Mouse (Mus musculus): ENCODE measurements around the gene Csf3. TPM values are rescaled to one million over a fixed set of nuclear protein-coding genes. Genes with fewer than 3 reads are reported as not detected.

The Csf3 gene
- polyA plus RNA-seq, 1 experiment from 2014 or later: not detected

DNA sequence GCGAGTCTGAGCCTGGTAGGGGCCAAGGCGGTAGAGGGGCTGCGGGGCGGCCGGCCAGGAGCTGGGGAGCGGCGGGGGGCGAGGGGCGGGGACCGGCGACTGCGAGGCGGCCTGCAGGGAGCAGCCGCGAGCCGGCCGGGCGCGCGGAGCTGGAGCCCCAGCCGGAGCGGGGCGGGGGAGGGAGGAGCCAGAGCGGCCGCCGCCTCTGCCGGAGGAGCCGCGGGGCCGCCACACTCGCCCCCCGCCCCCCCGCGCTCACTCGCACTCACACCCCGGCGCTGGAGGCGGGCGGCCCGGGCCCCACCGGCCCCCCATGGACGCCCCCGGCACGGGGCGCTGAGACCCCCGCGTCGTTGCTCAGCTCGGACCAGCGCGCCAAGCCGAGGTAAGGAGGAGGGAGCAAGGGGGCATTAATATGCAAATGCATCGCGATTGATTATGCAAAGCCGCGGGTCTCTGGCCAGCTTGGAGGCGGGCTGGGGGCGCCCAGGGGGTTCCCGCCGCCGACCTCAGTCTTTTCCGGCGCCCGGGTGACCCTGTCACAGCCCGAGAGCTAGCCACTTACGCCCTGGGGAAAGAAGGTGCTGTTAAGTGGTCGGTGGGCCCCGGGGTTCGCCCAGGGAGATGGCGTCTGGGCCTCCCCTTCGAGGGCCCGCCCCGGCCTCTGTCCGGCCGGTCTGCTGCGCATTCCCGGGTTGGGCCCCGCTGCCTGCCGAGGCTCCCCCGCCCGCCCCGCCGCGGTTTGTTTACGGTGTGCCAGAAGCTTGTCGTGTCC is 40.7 kb downstream of the Csf3 start:
- DNase-seq: peak; percentile 68
- H3K9ac ChIP-seq: peak overlapping the region; percentile 96
- H3K9me3 ChIP-seq (replicated peaks): no peaks in the 10 kb centered on the region
- peaks cover 85% of the 10 kb centered on the region for H3K4me1 ChIP-seq (replicated peaks)
- ATAC-seq (ENCODE audit: low read depth): peak; percentile 73
- peak overlapping the region; percentile 97 for H3K4me2 ChIP-seq
- H3K36me3 ChIP-seq: no peaks in the 10 kb centered on the region; the same call in 1 of the 2 replicates
- peak overlapping the region; percentile 92 for H3K4me3 ChIP-seq (replicated peaks)
- no peaks in the 10 kb centered on the region for H3K27me3 ChIP-seq
- WGBS (ENCODE audit: insufficient replicate concordance): under 1% methylated on average over 67 of the region's 86 CpGs
- peak overlapping the region; percentile 95 for H3K27ac ChIP-seq

DNA sequence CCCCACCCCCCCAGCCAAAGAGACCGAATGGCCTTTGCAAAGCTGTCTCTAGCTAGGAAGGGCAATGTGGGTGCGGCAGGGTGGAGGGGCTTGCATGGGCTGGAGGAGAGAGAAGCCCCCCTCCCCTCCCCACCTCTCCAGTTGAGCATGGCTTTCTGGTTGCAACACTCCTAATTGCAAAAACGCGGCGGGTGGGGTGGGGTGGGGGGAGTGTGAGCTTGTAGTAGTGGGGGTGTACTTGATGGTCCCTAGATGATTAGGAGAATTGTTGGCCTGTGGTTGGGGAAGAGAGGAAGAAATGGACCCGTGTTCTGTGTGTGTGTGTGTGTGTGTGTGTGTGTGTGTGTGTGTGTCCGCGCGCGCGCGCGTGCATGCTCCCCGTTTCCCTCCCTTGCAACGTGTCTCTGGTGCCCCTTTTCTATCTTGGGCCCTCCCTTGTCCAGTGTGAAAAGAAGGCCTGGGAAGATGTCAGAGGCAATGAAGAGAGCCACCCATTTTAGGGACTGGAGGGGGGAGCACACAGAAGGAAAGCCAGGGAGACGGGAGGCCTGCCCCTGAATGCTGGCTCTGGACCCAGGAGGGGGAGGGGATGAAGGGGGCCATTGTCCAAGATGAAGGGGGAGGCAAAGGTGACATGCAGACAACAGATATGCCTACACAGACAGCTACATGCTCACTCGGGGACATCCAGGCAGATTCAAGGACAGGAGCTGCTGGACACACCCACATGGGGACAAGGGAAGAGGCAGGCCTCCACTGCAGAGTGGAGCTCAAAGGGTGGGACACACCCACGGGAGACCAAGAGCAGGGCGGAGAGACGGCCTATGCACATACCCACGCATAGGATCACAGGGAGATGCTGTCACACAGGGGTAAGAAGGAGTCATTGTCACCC is 41.6 kb downstream of the Csf3 start:
- peak overlapping the region; percentile 92 for H3K4me3 ChIP-seq (replicated peaks)
- H3K4me1 ChIP-seq (replicated peaks): peaks cover 92% of the 10 kb centered on the region
- no peaks in the 10 kb centered on the region for H3K9me3 ChIP-seq (replicated peaks)
- H3K9ac ChIP-seq: peak overlapping the region; percentile 96
- peak overlapping the region; percentile 95 for H3K27ac ChIP-seq
- ATAC-seq (ENCODE audit: low read depth) (no peak), DNase-seq (no peak)
- 5% methylated on average over 21 of the region's 21 CpGs for WGBS (ENCODE audit: insufficient replicate concordance)
- peak overlapping the region; percentile 97 for H3K4me2 ChIP-seq
- H3K27me3 ChIP-seq: no peaks in the 10 kb centered on the region
- no peaks in the 10 kb centered on the region; the same call in 1 of the 2 replicates for H3K36me3 ChIP-seq

DNA sequence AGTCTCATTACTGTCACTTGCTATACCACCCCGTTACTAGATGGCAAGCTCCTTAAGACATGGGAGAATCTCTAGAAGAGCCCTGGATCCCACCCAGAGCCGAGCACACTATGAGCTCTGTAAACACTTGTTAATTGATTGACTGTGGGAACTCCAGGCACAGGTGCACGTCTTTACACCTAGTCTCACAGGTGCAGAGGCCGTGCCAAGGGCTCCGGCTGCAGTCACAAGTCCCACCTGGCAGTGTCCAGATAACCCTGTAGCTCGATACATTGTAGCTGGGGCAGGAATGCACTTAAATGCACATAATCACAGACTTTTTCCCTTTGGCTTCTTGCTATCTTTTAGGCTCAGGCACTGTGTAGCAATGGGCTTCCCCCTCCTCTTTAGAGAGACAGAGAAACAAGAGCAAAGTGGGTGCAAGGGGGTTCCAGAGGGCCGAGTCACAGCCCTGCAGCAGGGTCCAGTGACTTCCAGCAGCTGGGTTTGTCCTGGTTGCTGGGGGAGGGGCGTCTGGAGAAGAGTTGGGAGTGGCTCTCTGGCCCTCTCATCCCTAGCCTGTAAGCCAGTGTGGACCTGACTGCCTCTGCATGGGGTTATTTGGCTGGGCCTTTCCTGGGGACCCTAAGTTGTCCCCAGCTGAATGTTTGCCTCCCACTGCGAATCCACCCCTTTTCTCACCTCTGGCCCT is 42.7 kb downstream of the Csf3 start:
- ATAC-seq (ENCODE audit: low read depth): no peak
- Histone ChIP-seq H3K4me1 (replicated peaks) (peaks cover 92% of the 10 kb centered on the region), H3K27ac (peak overlapping the region; percentile 95), H3K4me2 (peak overlapping the region; percentile 97), H3K9me3 (replicated peaks) (no peaks in the 10 kb centered on the region), H3K9ac (peak overlapping the region; percentile 96), H3K36me3 (no peaks in the 10 kb centered on the region; the same call in 1 of the 2 replicates), H3K27me3 (no peaks in the 10 kb centered on the region), H3K4me3 (replicated peaks) (peak overlapping the region; percentile 92)
- WGBS (ENCODE audit: insufficient replicate concordance): 19% methylated on average over 9 of the region's 9 CpGs
- DNase-seq: no peak

DNA sequence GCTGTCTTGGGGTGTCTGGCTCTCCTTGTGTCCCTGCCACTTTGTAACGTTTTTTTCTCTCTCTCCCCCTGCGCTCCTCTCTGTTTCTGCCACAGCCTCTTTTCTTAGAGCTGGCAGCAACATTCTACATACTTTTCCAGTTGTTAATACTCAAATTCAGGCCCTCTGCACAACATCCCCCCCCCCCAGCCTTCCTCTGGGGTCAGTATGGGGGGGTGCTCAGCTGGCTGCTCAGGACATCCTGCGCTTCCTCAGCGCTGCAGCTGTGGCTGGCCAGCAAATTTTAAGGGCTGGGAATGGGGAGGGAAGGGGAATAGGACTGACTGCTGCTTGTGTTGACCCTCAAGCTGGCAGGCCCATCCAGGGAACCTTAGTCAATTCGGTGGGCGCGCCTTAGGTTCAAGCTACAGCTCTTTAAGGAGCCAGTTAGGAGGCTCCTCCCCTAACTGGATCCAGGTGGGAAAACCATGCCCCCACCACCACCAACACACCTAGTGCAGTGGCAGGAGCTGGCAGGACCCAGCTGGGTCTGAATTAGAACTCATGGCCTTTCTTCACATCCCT is 43.5 kb downstream of the Csf3 start:
- Histone ChIP-seq H3K27ac (peak overlapping the region; percentile 95), H3K4me1 (replicated peaks) (peaks cover 92% of the 10 kb centered on the region), H3K36me3 (no peaks in the 10 kb centered on the region; the same call in 1 of the 2 replicates), H3K4me3 (replicated peaks) (peak overlapping the region; percentile 92; the same call in 1 of the 2 replicates), H3K4me2 (peak overlapping the region; percentile 97), H3K9ac (peak overlapping the region; percentile 96), H3K27me3 (no peaks in the 10 kb centered on the region), H3K9me3 (replicated peaks) (no peaks in the 10 kb centered on the region)
- WGBS (ENCODE audit: insufficient replicate concordance): 62% methylated on average over 7 of the region's 7 CpGs
- ATAC-seq (ENCODE audit: low read depth) (no peak), DNase-seq (no peak)

DNA sequence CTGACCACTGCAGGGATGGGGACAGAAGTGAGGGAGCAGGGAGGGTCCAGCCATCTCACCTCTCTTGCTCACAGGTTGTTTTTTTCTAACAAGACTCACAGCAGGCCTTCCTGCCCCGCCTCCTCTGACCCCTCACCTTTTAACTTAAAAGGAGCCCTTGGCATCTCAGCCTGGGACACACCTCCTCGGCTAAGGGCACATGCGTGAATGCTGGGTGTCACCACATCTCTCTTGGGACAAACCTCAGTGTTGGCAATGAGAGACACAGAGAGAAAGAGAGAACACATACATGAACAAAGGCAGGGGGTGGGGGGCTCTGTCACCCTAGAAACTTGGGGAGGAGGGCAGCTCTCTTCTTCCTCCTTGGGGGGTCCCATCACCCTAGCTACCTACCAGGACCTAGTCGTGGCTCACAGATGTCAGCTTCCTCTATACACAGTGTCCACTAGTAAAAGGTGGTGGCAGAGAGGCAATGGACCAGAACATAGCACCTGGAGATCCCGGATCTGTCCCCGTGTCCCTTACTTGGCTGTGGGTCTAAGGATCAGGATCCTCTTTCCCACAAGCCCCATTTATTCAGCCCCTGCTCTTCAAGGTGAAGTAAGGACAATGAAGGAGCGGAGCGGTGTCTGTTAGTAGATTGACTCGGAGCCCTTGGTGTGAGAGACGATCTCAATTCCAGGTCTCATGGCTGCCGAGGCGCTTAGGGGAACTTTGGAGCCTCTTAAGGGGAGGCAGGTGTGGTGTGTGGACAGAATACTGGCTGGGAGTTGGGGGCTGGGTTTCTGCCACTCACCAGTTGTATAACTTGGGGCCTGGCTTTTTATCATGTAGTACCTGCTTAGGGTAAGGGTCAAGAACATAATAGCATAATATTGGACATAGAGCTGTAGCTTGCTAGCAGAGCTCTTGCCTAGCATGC is 45.1 kb downstream of the Csf3 start:
- peak overlapping the region; percentile 13 for H3K9ac ChIP-seq
- H3K4me2 ChIP-seq: peak overlapping the region; percentile 69
- H3K4me3 ChIP-seq (replicated peaks): no peak overlapping the region
- H3K36me3 ChIP-seq: no peaks in the 10 kb centered on the region; the same call in 1 of the 2 replicates
- peak overlapping the region; percentile 93 for H3K27ac ChIP-seq
- WGBS (ENCODE audit: insufficient replicate concordance): 61% methylated on average over 12 of the region's 12 CpGs
- no peaks in the 10 kb centered on the region for H3K27me3 ChIP-seq
- no peaks in the 10 kb centered on the region for H3K9me3 ChIP-seq (replicated peaks)
- ATAC-seq (ENCODE audit: low read depth): no peak
- DNase-seq: no peak
- H3K4me1 ChIP-seq (replicated peaks): peaks cover 93% of the 10 kb centered on the region

DNA sequence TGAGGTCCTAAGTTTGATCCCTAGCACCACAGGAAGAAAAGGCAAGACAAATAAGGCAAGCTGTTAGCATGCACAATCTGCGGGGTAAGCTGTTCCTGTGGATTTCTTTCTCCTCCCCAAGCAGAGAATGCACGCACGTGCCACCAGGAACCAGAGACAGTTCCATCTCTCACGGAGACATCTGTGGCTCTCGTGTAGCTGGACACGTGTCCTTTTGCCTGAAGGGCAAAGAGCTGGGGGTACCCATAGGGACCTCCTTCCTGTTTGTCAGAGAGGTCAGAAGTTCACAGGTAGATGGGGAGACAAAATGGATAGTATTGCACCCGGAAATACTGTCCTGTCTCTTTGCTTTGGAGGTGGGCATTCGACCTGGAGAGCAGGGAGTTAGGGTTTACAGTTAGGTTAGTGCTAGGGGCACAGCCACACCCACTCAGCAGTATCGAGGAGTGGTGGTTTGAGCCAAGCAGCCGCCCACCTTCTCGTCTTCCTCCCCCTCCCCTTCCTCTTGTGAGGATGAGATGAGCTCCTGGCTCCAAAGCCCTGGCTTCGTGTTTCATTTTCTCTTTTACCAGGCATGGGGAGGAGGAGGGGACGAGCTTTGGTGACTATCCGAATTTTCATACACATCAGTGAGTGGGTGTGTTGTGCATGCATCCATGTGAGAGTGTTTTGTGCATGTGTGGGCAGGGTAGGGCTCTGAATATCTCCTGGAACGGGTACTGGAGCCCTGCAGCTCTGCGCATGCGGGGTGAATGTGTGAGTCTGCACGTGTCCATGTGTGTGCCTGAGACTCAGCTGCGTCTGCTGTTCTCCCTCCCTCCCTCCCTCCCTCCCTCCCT is 46.0 kb downstream of the Csf3 start:
- DNase-seq (peak; percentile 73), ATAC-seq (ENCODE audit: low read depth) (peak; percentile 62)
- H3K4me1 ChIP-seq (replicated peaks): peaks cover 99% of the 10 kb centered on the region
- H3K4me2 ChIP-seq: peak overlapping the region; percentile 69
- no peaks in the 10 kb centered on the region; the same call in 1 of the 2 replicates for H3K36me3 ChIP-seq
- H3K9ac ChIP-seq: peak overlapping the region; percentile 13
- H3K9me3 ChIP-seq (replicated peaks): no peaks in the 10 kb centered on the region
- H3K4me3 ChIP-seq (replicated peaks): peak overlapping the region; percentile 35
- H3K27ac ChIP-seq: peak overlapping the region; percentile 93
- WGBS (ENCODE audit: insufficient replicate concordance): 5% methylated on average over 19 of the region's 19 CpGs
- H3K27me3 ChIP-seq: no peaks in the 10 kb centered on the region

DNA sequence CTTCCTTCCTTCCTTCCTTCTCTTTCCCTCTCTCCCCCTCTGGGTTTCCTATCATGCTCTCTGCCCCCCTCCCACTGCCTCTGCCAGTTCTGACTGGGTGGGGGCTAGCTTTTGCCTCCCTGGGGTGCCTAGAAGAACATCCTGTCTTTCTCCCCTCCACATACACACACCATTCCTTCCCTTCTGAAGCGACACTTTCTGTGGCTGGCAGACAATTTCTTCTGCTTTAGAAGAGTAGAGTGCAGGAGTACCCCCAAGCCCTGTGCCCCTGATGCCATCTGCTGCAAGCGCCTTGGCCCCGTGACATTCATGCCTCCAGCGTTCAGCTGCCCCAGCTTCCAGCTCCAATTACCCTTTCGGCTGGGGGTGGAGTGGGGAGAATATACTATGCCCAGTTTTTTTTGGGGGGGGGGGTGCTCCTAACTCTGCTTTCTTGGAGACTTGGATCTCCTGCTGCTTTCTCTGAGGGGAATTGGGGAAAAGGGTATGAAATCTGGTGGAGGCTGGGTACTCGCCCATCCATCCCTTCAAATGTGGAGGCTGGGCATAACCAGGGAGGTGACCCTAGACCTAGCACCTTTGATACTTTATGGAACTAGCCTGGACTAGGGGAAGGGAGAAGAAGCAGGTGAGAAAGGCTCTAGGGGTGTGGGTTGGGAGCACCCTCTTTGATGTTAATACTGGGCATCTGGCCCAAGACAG is 46.9 kb downstream of the Csf3 start:
- ATAC-seq (ENCODE audit: low read depth) (no peak), DNase-seq (no peak)
- Histone ChIP-seq H3K27me3 (no peaks in the 10 kb centered on the region), H3K9ac (peak overlapping the region; percentile 60), H3K4me1 (replicated peaks) (peaks cover 99% of the 10 kb centered on the region), H3K4me2 (peak overlapping the region; percentile 69), H3K9me3 (replicated peaks) (no peaks in the 10 kb centered on the region), H3K4me3 (replicated peaks) (no peak overlapping the region), H3K36me3 (no peaks in the 10 kb centered on the region; the same call in 1 of the 2 replicates), H3K27ac (peak overlapping the region; percentile 93)
- WGBS (ENCODE audit: insufficient replicate concordance): 31% methylated on average over 6 of the region's 6 CpGs

DNA sequence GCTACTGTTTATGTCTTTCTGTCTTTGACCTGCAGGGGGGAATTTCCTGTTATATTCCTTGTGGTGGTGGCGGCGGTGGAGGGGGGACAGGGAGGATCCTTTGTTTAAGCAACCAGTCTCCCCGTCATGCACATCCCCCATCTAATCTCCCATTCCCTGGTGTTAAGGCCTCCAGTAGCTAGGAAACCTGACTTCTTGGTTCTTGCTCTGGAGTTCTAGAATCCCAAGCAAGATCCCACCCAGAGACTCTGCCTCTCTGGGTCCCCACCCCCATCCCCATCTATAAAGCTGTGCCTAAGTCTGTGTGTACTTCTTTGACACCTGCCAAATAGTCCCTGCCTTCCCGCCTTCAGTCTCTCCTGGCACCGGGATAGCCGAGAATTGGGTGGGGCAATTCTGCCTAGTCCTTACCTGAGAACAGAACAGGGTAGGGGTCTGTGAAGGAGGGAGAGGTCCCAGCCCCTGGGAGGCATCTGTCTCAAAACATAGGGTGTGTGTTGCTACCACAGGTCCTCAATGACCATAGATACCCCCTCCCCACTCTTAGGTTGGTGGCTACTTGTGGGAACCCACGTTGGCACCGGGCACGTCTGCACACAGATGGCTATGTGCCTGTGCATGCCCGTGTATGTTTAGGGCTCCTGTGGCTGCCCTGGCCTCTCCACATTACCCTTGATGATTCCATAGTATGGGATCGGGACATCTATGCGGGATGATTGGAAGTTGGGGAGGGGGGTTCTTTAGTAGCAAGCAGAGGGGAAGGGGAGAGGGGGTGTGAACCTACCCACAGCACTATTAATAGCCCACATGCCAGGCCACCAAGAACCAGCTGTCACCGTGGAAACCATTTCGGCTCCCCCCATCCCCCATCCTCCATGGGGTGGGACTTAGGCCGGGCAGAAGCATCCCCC is 47.7 kb downstream of the Csf3 start:
- Histone ChIP-seq H3K27me3 (no peaks in the 10 kb centered on the region), H3K9me3 (replicated peaks) (no peaks in the 10 kb centered on the region), H3K36me3 (peaks cover 7% of the 10 kb centered on the region), H3K27ac (peak overlapping the region; percentile 93), H3K9ac (peak overlapping the region; percentile 60), H3K4me3 (replicated peaks) (no peak overlapping the region), H3K4me2 (peak overlapping the region; percentile 69), H3K4me1 (replicated peaks) (peaks cover 99% of the 10 kb centered on the region)
- 43% methylated on average over 15 of the region's 15 CpGs for WGBS (ENCODE audit: insufficient replicate concordance)
- ATAC-seq (ENCODE audit: low read depth) (no peak), DNase-seq (no peak)

Measured in liver, embryonic 13.5 days (tissue).